Mouse (Mus musculus) cerebellum, adult 2 months (tissue): ENCODE data around the gene Fam8a1. TPM values are rescaled to one million over a fixed set of nuclear protein-coding genes. Genes with fewer than 3 reads are reported as not detected.

ENCODE experiments used
- DNase-seq, 2 experiments: peaks; one replicate each; pipeline ENCODE4 v3.0.0; 2021
- H3K27ac ChIP-seq: fragments of 200-500 bp; 2 replicates; pipeline ENCODE4 v1.5.1; 2012; ENCODE audit warnings: low read length, control low read depth, inconsistent platforms; ENCODE audit not compliant: insufficient read depth
- H3K27me3 ChIP-seq: fragments of 200-500 bp; 2 replicates; pipeline ENCODE4 v1.6.1; 2012; ENCODE audit warnings: inconsistent platforms, mild to moderate bottlenecking, low read length, moderate library complexity; ENCODE audit not compliant: control insufficient read depth, insufficient read depth
- H3K4me1 ChIP-seq: fragments of 200-500 bp; 2 replicates; pipeline ENCODE4 v1.6.1; 2011; ENCODE audit warnings: low read length; ENCODE audit not compliant: control insufficient read depth, insufficient read depth
- H3K4me3 ChIP-seq: fragments of 200-500 bp; replicated peaks from 2 replicates; pipeline ENCODE3; 2011; ENCODE audit warnings: mild to moderate bottlenecking, low read depth, low read length, control low read depth; ENCODE audit not compliant: insufficient read depth
- CTCF ChIP-seq: fragments of 200-500 bp; IDR thresholded peaks from 2 replicates; pipeline ENCODE4 v1.5.1; 2011; ENCODE audit warnings: low read depth, mild to moderate bottlenecking, control low read depth, low read length, moderate library complexity, borderline replicate concordance; ENCODE audit not compliant: insufficient read depth
- POLR2A ChIP-seq: fragments of 200-500 bp; IDR thresholded peaks from 2 replicates; pipeline ENCODE4 v1.6.1; 2011; ENCODE audit warnings: low read length, control low read depth, borderline replicate concordance; ENCODE audit not compliant: insufficient read depth
- WGBS: fragments of 180-500 bp; shearing (Covaris S2); methylation state at CpG from one replicate; pipeline ENCODE4 v1.1.7; 2018; 5-methylcytosine and 5-hydroxymethylcytosine counted together
- polyA plus RNA-seq: library from polyadenylated mRNA; depleted of rRNA; stranded (reverse); fragments of >200 nt; gene quantifications from 2 replicates; pipeline ENCODE4 v1.2.3, GENCODE M21; 2012

Gene Fam8a1
- polyA plus RNA-seq, 1 experiment, result 41.9 TPM

- WGBS, result 86% methylated on average over 5 of the region's 5 CpGs
- Histone ChIP-seq H3K27ac (no peak overlapping the region), H3K4me3 (no peak overlapping the region), H3K27me3 (no peaks in the 10 kb centered on the region), H3K4me1 (no peaks in the 10 kb centered on the region)
- TF ChIP-seq POLR2A (no peak), CTCF (no peak)
- no peak for DNase-seq
These were observed 44.2 kb downstream of the Fam8a1 start for GRCm38 (mm10) chr13:46713486-46713885.

- no peak overlapping the region for H3K27ac ChIP-seq
- WGBS, result 85% methylated on average over 3 of the region's 3 CpGs
- no peak for TF ChIP-seq CTCF
- no peak for TF ChIP-seq POLR2A
- H3K27me3 ChIP-seq, result no peaks in the 10 kb centered on the region
- H3K4me3 ChIP-seq, result no peak overlapping the region
- DNase-seq, result no peak
- peaks cover 2% of the 10 kb centered on the region; the same call in 1 of the 2 replicates for H3K4me1 ChIP-seq
These were observed 46.8 kb downstream of the Fam8a1 start for GRCm38 (mm10) chr13:46715976-46716639.

- no peak for DNase-seq
- WGBS, result 68% methylated on average over 5 of the region's 5 CpGs
- Histone ChIP-seq H3K4me3 (no peak overlapping the region), H3K27ac (no peak overlapping the region), H3K4me1 (peaks cover 2% of the 10 kb centered on the region; the same call in 1 of the 2 replicates), H3K27me3 (no peaks in the 10 kb centered on the region)
- TF ChIP-seq CTCF (no peak), POLR2A (no peak)
These were observed 49.6 kb downstream of the Fam8a1 start for GRCm38 (mm10) chr13:46718893-46719400.

- no peak for DNase-seq
- no peak for TF ChIP-seq CTCF
- no peak for TF ChIP-seq POLR2A
- no peak overlapping the region for H3K27ac ChIP-seq
- H3K4me3 ChIP-seq, result no peak overlapping the region
- peaks cover 2% of the 10 kb centered on the region; the same call in 1 of the 2 replicates for H3K4me1 ChIP-seq
- H3K27me3 ChIP-seq, result no peaks in the 10 kb centered on the region
These were observed 51.7 kb downstream of the Fam8a1 start for GRCm38 (mm10) chr13:46721009-46721408.

GRCm38 (mm10) chr13:46724371-46724770 lies 55.0 kb downstream of the Fam8a1 start:
- no peak for DNase-seq
- no peak for TF ChIP-seq POLR2A
- no peak for TF ChIP-seq CTCF
- Histone ChIP-seq H3K27ac (no peak overlapping the region), H3K4me3 (no peak overlapping the region), H3K4me1 (no peaks in the 10 kb centered on the region; the same call in 1 of the 2 replicates), H3K27me3 (no peaks in the 10 kb centered on the region)

GRCm38 (mm10) chr13:46725227-46725626 lies 55.9 kb downstream of the Fam8a1 start:
- 16% methylated on average over 2 of the region's 2 CpGs for WGBS
- no peak for DNase-seq

GRCm38 (mm10) chr13:46726288-46727037 lies 57.1 kb downstream of the Fam8a1 start:
- TF ChIP-seq CTCF (no peak), POLR2A (no peak)
- under 1% methylated on average over 30 of the region's 30 CpGs for WGBS
- no peak overlapping the region for H3K27ac ChIP-seq
- no peaks in the 10 kb centered on the region; the same call in 1 of the 2 replicates for H3K4me1 ChIP-seq
- no peak for DNase-seq
- H3K27me3 ChIP-seq, result no peaks in the 10 kb centered on the region
- peak overlapping the region; percentile 73 for H3K4me3 ChIP-seq

More at GRCm38 (mm10) chr13:46725227-46725626, 55.9 kb downstream of the Fam8a1 start:
- Histone ChIP-seq H3K27ac (no peak overlapping the region), H3K27me3 (no peaks in the 10 kb centered on the region), H3K4me3 (no peak overlapping the region), H3K4me1 (no peaks in the 10 kb centered on the region; the same call in 1 of the 2 replicates)
- TF ChIP-seq POLR2A, result no peak
- no peak for TF ChIP-seq CTCF
